Mouse (Mus musculus) kidney, adult 8-10 months (tissue): ENCODE data around the gene Ints5.

Experiments used
- DNase-seq, 2 experiments: peaks; one replicate each; pipeline ENCODE4 v3.0.0; 2022

The Ints5 gene

DNA sequence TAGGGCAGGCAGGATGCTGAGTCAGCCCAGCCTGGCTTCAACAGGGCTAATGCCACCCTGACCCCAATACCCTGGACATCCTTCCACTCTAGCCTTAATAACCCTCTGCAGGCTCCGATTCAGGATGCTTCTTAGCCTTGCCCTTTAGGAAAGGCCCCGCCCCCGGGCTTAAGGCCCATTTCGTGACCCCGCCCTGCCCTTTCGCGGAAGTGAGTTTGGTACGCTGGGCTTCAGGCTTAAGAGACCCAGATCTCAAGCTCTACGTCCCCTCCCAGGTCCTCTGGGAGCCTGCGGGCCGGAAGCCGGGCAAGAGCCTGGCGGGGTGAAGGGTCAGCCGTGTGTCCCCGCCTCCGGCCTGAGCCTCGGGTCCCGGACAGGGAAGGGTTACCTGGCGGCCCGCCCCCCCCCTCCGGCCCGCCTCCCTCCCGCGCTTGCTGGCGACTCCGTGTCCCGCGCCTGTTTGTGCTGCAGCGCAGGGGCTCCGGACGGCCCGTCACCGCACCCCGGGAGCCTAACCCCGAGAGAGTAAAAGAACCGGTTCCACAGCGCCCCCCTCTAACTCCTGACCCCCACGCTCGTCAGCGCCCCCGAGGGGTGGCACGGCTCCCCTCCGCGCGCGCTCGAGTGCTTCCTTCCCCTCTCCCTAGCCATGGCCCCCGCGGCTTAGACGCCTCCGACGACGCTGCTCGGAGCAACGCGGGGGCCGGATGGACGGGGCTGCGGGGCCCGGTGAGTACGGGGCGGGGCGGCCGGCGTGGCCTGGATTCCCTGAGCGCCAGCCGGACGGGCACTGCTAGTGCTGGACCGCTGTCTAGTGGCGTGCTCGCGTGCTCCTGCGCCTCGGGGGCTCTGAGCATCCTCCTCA is 36.7 kb downstream of the Ints5 start, which contains the start of the genes Rom1 and Eml3:
Gene Rom1 (minus strand): TSS at position 133 of the 865 bp plus-strand sequence.
Gene Eml3 (plus strand): TSS at position 329 of the 865 bp plus-strand sequence.
- peak; percentile 91 to 94 for DNase-seq

DNA sequence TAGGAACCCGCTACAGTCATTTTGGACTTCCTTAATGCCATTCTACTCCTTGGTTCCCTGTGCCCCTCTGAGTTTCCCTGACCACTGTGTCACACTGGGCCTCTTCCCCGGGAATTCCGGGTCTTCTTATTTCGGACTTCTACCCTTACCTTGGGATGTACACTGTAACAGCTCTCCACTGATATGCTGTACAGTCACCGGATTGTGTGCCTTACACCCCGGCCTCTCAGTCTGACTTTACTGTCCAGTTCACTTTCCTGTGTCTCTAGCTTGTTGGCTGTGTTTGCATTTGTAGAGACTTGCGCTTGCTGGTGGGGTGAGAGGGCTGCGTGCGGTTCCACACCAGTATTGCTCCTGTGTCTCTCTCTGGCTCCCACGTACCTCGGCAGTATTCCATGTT is 37.3 kb downstream of the Ints5 start:
- DNase-seq = no peak

DNA sequence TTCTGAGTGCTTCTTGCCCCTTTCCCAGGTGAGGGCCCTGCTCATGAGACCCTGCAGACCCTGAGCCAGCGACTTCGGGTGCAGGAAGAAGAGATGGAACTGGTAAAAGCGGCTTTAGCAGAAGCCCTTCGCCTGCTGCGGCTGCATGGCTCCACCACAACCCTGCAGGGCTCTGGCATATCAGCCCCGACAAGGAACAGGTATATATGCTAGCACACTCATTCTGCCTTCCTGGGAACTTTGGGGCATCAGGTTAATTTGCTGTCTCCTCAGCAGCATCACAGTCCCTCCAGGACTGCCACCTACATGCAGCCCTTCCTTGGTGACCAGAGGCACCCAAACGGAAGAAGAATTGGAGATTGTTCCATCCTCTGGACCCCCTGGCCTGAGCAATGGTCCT is 38.0 kb downstream of the Ints5 start:
- DNase-seq = no peak

DNA sequence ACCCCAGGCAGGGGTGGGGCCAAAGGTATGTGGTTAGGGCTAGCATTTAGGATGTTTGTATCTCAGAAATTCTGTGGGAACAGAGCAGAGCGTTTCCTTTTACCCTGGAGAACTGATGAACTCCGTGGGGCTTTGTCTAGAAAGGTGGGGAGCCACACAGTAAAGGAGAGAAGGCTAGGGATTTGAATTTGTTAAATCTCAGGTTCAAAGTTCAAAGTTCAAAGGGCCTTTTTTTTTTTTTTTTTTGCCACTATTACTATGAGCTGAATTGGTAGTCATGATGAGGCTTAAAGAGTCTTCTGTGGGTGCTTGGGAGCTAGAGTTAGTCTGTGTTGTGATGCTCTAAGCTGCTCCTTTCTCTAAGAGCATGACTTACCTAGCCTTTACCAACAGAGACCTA is 43.9 kb downstream of the Ints5 start:
- DNase-seq = no peak

DNA sequence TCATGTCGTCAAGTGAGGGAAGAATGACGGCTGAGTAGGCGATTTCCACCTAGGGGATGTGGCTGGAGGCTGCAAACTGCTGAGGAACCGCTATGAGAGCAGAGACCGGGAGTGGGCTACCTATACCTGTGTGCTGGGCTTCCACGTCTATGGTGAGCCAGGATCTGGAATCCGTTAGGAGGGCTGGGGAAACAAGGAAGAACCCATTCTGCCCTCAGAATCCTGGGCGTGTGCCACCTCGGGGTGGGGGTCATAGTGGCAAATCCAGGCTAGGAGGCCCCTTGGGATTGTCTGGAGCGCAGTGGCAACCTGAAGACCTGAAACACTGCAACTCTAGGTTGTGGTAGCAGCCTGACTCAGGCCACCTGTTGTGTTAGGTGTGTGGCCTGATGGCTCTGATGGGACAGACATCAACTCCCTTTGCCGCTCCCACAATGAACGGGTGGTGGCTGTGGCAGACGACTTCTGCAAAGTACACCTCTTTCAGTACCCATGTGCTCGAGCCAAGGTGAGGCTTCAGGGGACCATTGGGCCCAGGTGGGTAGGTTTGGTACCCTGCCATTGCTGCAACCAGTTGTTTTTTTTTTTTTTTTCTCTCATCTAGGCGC is 47.8 kb downstream of the Ints5 start:
- no peak for DNase-seq

DNA sequence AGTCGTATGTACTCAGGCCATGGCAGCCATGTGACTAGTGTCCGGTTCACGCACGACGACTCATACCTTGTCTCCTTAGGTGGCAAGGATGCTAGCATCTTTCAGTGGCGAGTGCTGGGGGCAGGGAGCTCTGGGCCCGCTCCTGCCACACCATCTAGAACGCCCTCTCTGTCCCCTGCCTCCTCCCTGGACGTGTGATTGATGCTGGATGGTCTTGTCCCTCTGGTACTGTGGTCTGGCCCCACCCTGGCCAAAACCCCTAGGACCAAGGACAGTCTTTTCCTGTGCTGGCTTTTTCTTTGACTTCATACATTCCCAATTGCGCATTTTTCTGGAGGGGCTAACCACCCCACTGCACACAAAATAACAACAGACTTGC is 48.3 kb downstream of the Ints5 start:
- no peak for DNase-seq

DNA sequence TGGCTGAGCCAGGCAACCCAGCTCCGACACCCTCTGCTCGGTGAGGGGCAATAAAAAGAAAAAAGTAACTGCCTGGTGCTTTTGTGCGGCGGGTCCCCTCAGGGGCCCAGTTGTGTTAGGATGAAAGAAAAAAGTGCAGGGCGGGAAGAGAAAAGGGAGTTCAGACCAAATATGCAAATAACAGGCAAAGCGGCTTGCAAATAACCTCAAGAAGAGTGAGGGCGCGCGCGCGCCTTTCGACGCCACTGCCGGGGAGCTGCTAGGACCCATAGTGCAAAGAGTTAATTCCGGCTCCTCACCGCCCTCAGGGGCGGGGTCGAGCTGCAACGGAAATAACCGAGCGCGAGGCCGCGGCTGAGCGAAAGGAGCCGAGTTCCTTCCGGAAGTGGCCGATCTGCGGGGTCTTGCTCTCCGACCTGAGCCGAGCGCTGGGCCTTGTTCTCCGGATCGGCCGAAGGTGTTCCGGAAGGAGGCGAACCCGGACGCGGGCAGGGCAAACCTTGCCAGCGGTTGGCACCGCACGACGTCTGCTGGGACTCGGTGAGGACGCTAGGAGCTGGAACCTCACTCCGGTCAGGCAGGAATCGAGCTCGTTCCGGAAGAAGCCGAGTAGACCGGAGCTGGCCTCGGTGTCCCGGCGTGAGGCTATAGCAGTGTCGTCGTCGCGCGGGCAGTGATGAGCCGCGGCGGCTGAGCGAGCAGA is 48.9 kb downstream of the Ints5 start, which contains the start of gene Mta2:
Gene Mta2 (plus strand): TSS at position 361 of the 703 bp plus-strand sequence.
- peak; percentile 95 to 96 for DNase-seq

DNA sequence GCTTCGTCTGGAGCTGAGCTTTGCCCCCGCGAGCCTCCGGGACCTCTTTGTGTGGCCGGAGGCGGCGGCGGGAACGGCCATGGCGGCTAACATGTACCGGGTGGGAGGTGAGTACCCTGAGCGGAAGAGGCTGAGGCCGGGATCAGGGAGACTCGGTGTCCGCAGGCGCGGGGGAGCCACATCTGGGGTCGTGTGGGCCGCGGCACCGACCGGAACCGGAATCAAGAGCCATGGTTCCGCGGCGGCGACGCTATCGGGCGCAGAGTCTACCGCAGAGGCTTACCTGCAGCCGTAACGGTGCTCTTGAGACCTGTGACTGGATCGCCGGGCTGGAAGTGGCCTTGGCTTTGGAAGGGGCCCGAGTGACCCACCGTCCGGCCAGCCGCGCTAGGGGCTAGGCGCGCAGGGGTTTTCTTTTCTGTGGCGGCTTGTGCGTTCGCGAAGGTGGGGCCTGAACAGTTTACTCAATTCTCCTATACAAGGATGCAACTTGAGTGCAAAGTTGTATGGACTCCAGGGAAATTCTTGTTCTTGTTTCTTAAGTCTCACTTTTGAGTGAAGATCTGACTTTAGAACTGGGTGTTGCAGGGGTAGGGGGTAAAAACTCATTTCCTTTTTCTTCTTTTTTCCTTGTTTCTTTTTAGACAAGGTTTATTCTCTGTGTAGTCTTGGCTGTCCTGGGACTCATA is 49.6 kb downstream of the Ints5 start:
- no peak for DNase-seq

DNA sequence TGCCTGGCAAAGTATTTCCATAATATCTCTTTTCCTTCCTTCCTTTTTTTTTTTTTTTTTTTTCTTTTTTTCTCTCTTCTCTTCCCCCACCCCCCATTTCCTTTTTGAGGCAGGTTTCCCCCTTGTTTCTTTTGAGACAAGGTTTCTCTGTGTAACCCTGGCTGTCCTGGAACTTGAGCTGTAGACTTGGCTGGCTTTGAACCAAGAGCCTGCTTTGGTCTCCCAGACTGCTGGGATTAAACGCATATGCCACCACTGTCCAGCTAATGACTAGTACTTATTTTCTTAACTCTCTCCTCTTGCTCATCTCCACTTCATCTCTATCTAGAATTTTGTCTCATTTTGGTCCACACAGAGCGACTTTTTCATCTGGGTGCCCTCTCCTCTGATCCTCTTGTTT is 50.2 kb downstream of the Ints5 start:
- DNase-seq = no peak

DNA sequence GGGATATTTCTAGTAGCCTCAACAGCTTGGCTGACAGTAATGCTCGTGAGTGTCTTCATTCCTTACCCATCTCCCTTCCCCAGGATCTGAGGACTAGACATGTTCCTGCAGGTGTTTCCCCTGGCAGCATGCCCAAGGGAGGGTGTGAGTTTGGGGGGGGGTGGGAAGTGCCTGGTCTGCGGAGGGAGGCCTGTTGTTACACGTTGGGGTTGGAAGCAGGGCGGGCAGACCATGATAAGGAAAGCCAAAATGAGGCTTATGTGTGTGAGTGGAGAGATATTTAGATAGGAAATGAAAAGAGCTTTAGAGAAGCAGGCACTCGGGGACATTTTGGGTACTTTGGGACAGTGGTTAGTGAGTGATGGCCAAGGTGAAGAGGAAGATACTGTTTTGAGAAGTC is 51.3 kb downstream of the Ints5 start:
- no peak for DNase-seq

DNA sequence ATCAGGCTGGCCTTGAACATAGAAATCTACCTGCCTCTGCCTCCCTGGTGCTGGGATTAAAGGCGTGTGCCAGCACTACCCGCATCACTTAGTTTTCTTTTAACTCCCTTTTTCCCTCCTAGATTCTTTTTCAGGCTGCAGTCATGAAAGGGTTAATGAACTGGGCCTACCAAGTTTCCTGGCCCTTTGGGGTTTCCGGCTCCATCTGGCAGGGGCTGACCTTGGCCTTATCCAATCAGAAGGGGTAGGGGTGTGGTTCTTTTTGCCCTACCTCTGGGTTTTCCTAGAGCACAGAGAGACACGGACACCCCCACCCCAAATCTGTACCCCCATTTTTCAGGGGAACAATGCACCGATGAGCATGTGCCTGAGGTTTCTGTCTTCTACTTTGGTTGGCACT is 51.9 kb downstream of the Ints5 start:
- peak; percentile 67 to 78 for DNase-seq

DNA sequence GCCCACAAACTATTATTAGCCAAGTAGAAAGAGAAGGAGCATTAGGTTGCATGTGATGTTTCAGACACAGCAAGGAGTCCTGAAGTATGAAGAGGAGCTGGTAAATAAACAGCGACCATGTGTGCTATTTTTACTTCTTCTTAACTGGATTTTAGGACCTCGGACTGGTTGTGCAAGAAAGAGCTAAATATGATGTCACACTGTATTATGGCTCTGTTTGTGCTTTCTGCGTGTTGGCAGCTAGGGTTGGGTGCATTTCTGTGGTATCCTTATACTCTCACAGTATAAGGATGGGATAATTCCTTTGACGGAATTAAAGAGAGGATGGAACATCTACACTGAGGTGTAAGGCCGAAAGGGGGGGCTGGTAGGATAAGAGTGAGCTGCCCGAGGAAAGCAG is 52.4 kb downstream of the Ints5 start:
- no peak for DNase-seq

DNA sequence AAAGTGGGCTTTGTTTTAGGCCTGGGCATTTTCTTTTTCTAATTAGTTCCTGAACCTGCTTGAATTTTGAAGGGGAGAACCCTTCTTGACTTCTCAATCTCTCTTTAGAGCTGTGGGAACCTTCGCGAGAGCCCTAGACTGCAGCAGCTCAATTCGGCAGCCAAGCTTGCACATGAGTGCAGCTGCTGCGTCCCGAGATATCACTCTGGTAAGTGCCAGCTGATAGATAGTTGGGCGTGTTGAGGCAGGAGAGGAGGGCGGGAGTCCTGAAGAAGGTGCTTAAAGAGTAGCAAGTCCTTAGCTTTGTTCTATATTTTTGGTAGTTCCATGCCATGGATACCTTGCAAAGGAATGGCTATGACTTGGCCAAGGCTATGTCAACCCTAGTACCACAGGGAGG is 54.1 kb downstream of the Ints5 start:
- DNase-seq = no peak
